Mouse (Mus musculus): ENCODE data around the gene Klb. TPM values are rescaled to one million over a fixed set of nuclear protein-coding genes. Genes with fewer than 3 reads are reported as not detected.
A peak's percentile ranks its signal among the peaks of the same experiment; 100 is the strongest.

Klb gene
- total and polyA plus RNA-seq, 3 experiments: not detected

- H3K27me3 ChIP-seq (replicated peaks): no peaks in the 10 kb centered on the region
- peaks cover 0 to 15% of the 10 kb centered on the region in 2 experiments; a peak in 2 of 4 replicates for H3K4me1 ChIP-seq (ENCODE audit: control insufficient read depth in 1 of 2, insufficient read depth in 2 of 2)
- TF ChIP-seq USF2 (conservative IDR thresholded peaks at IDR 0.05; ENCODE audit: low read depth, low read length) (no peak), RAD21 (IDR thresholded peaks at IDR 0.05; ENCODE audit: low read depth, low read length) (no peak)
- peaks cover 41 to 80% of the 10 kb centered on the region in 2 experiments for H3K36me3 ChIP-seq (replicated peaks in 1 of 2; ENCODE audit: control insufficient read depth in 1 of 2, insufficient read depth in 1 of 2, low read length in 1 of 2)
- H3K4me3 ChIP-seq (replicated peaks in 1 of 3; ENCODE audit: low read depth in 2 of 3, low read length in 2 of 3, poor library complexity in 1 of 3): no peak overlapping the region
- H3K4me2 ChIP-seq (ENCODE audit: insufficient read depth, low read depth, poor library complexity, severe bottlenecking): no peak overlapping the region
- H3K27ac ChIP-seq (ENCODE audit: insufficient read depth, low read depth): no peak overlapping the region
- in situ Hi-C loops (cut with MboI; ENCODE audit: low pct_ligation_motif_present, low pct_unique_long_range_greater_than_20kb, low sequenced_read_pairs) (no loop called here), dilution Hi-C loops (cut with MboI; ENCODE audit: extremely low pct_ligation_motif_present, extremely low pct_unique_long_range_greater_than_20kb, low sequenced_read_pairs) (no loop called here)
- no peak overlapping the region for H3K9ac ChIP-seq (ENCODE audit: insufficient read depth, low read depth)
- H3K9me3 ChIP-seq (replicated peaks; ENCODE audit: low read length): no peaks in the 10 kb centered on the region
- DNase-seq (ENCODE audit: extremely low read depth): no peak
- H3K79me2 ChIP-seq (replicated peaks; ENCODE audit: control insufficient read depth, extremely low read depth, insufficient read depth, poor library complexity, severe bottlenecking): no peaks in the 10 kb centered on the region
Measured at GRCm38 (mm10) chr5:65308866-65309265, 39.2 kb upstream of the Klb start.

GRCm38 (mm10) chr5:65319176-65319575 lies 28.9 kb upstream of the Klb start:
- Histone ChIP-seq H3K36me3 (replicated peaks in 1 of 2; ENCODE audit: control insufficient read depth in 1 of 2, insufficient read depth in 1 of 2, low read length in 1 of 2) (peaks cover 20 to 63% of the 10 kb centered on the region in 2 experiments), H3K4me1 (ENCODE audit: control insufficient read depth in 1 of 2, insufficient read depth in 2 of 2) (peaks cover 5 to 29% of the 10 kb centered on the region in 2 experiments), H3K4me3 (replicated peaks in 1 of 3; ENCODE audit: low read depth in 2 of 3, low read length in 2 of 3, poor library complexity in 1 of 3) (no peak overlapping the region), H3K9ac (ENCODE audit: insufficient read depth, low read depth) (no peak overlapping the region), H3K79me2 (replicated peaks; ENCODE audit: control insufficient read depth, extremely low read depth, insufficient read depth, poor library complexity, severe bottlenecking) (peaks cover 6% of the 10 kb centered on the region; the same call in 1 of the 2 replicates), H3K27me3 (replicated peaks) (no peaks in the 10 kb centered on the region), H3K9me3 (replicated peaks; ENCODE audit: low read length) (no peaks in the 10 kb centered on the region), H3K27ac (ENCODE audit: insufficient read depth, low read depth) (no peak overlapping the region), H3K4me2 (ENCODE audit: insufficient read depth, low read depth, poor library complexity, severe bottlenecking) (no peak overlapping the region)
- DNase-seq (ENCODE audit: extremely low read depth): no peak
- dilution Hi-C loops (cut with MboI; ENCODE audit: extremely low pct_ligation_motif_present, extremely low pct_unique_long_range_greater_than_20kb, low sequenced_read_pairs): no loop called here
- TF ChIP-seq JUND (conservative IDR thresholded peaks at IDR 0.05; ENCODE audit: low read depth, low read length) (no peak), MAFK (IDR thresholded peaks at IDR 0.05; ENCODE audit: insufficient replicate concordance, low read length) (no peak), NELFE (IDR thresholded peaks at IDR 0.05; ENCODE audit: low read depth, low read length) (no peak), BHLHE40 (IDR thresholded peaks at IDR 0.05; ENCODE audit: low read depth, low read length) (no peak), GABPA (IDR thresholded peaks at IDR 0.05; ENCODE audit: insufficient replicate concordance, low read depth, low read length) (no peak), ETS1 (conservative IDR thresholded peaks at IDR 0.05; ENCODE audit: low read depth, low read length) (no peak), MAX (IDR thresholded peaks at IDR 0.05; ENCODE audit: low read length) (no peak), JUN (IDR thresholded peaks at IDR 0.05; ENCODE audit: insufficient read depth, low read depth, low read length) (no peak), MEF2A (IDR thresholded peaks at IDR 0.05; ENCODE audit: borderline replicate concordance, low read depth, low read length) (no peak), MXI1 (IDR thresholded peaks at IDR 0.05; ENCODE audit: low read depth, low read length) (no peak), ZNF384 (IDR thresholded peaks at IDR 0.05; ENCODE audit: low read depth, low read length) (no peak)
- in situ Hi-C loops (cut with MboI; ENCODE audit: low pct_ligation_motif_present, low pct_unique_long_range_greater_than_20kb, low sequenced_read_pairs): no loop called here

- Histone ChIP-seq H3K4me2 (ENCODE audit: insufficient read depth, low read depth, poor library complexity, severe bottlenecking) (no peak overlapping the region), H3K27me3 (replicated peaks) (no peaks in the 10 kb centered on the region), H3K4me1 (ENCODE audit: control insufficient read depth in 1 of 2, insufficient read depth in 2 of 2) (peaks cover 8 to 57% of the 10 kb centered on the region in 2 experiments), H3K27ac (ENCODE audit: insufficient read depth, low read depth) (no peak overlapping the region), H3K9ac (ENCODE audit: insufficient read depth, low read depth) (no peak overlapping the region), H3K4me3 (replicated peaks in 1 of 3; ENCODE audit: low read depth in 2 of 3, low read length in 2 of 3, poor library complexity in 1 of 3) (no peak overlapping the region), H3K9me3 (replicated peaks; ENCODE audit: low read length) (no peaks in the 10 kb centered on the region), H3K79me2 (replicated peaks; ENCODE audit: control insufficient read depth, extremely low read depth, insufficient read depth, poor library complexity, severe bottlenecking) (peaks cover 28% of the 10 kb centered on the region), H3K36me3 (replicated peaks in 1 of 2; ENCODE audit: control insufficient read depth in 1 of 2, insufficient read depth in 1 of 2, low read length in 1 of 2) (peaks cover 7 to 39% of the 10 kb centered on the region in 2 experiments)
- in situ Hi-C loops (cut with MboI; ENCODE audit: low pct_ligation_motif_present, low pct_unique_long_range_greater_than_20kb, low sequenced_read_pairs): no loop called here
- peak; percentile 74 for DNase-seq (ENCODE audit: extremely low read depth)
- dilution Hi-C loops (cut with MboI; ENCODE audit: extremely low pct_ligation_motif_present, extremely low pct_unique_long_range_greater_than_20kb, low sequenced_read_pairs): no loop called here
- no peak for TF ChIP-seq ETS1 (conservative IDR thresholded peaks at IDR 0.05; ENCODE audit: low read depth, low read length)
- TF ChIP-seq PAX5 (IDR thresholded peaks at IDR 0.05; ENCODE audit: low read length): no peak
- no peak for TF ChIP-seq ZKSCAN1 (IDR thresholded peaks at IDR 0.05; ENCODE audit: borderline replicate concordance, low read depth, low read length)
- no peak for TF ChIP-seq MYC (IDR thresholded peaks at IDR 0.05; ENCODE audit: low read depth, low read length)
- TF ChIP-seq USF1 (IDR thresholded peaks at IDR 0.05; ENCODE audit: low read depth, low read length): no peak
- TF ChIP-seq MAFK (IDR thresholded peaks at IDR 0.05; ENCODE audit: insufficient replicate concordance, low read length): no peak
- TF ChIP-seq RCOR1 (conservative IDR thresholded peaks at IDR 0.05; ENCODE audit: low read depth, low read length): no peak
- TF ChIP-seq ZNF384 (IDR thresholded peaks at IDR 0.05; ENCODE audit: low read depth, low read length): no peak
- 0 out of 2 replicates have a peak, but pooled peaks have one; percentile 21 for TF ChIP-seq ELF1 (IDR thresholded peaks at IDR 0.05; ENCODE audit: low read depth, low read length)
- TF ChIP-seq MAZ (IDR thresholded peaks at IDR 0.05; ENCODE audit: low read depth, low read length): no peak
- no peak for TF ChIP-seq ZMIZ1 (IDR thresholded peaks at IDR 0.05; ENCODE audit: low read depth, low read length)
- no peak for TF ChIP-seq CHD1 (IDR thresholded peaks at IDR 0.05; ENCODE audit: low read depth, low read length)
- no peak for TF ChIP-seq ZC3H11A (IDR thresholded peaks at IDR 0.05; ENCODE audit: low read depth, low read length)
- 0 out of 2 replicates have a peak, but pooled peaks have one; percentile 54 for TF ChIP-seq EP300 (IDR thresholded peaks at IDR 0.05; ENCODE audit: low read length)
- TF ChIP-seq HCFC1 (IDR thresholded peaks at IDR 0.05; ENCODE audit: low read depth, low read length): no peak
- no peak for TF ChIP-seq MXI1 (IDR thresholded peaks at IDR 0.05; ENCODE audit: low read depth, low read length)
Measured at GRCm38 (mm10) chr5:65322165-65322564, 25.9 kb upstream of the Klb start.
